Mouse (Mus musculus) left cerebral cortex, adult 9 months (tissue): ENCODE data around the gene Rai2.
A peak's percentile ranks its signal among the peaks of the same experiment; 100 is the strongest.

ENCODE experiments used
- DNase-seq, 2 experiments: peaks; one replicate each; pipeline ENCODE4 v3.0.0; 2022; ENCODE audit warnings: low spot score in 2 of 2

The Rai2 gene

DNA sequence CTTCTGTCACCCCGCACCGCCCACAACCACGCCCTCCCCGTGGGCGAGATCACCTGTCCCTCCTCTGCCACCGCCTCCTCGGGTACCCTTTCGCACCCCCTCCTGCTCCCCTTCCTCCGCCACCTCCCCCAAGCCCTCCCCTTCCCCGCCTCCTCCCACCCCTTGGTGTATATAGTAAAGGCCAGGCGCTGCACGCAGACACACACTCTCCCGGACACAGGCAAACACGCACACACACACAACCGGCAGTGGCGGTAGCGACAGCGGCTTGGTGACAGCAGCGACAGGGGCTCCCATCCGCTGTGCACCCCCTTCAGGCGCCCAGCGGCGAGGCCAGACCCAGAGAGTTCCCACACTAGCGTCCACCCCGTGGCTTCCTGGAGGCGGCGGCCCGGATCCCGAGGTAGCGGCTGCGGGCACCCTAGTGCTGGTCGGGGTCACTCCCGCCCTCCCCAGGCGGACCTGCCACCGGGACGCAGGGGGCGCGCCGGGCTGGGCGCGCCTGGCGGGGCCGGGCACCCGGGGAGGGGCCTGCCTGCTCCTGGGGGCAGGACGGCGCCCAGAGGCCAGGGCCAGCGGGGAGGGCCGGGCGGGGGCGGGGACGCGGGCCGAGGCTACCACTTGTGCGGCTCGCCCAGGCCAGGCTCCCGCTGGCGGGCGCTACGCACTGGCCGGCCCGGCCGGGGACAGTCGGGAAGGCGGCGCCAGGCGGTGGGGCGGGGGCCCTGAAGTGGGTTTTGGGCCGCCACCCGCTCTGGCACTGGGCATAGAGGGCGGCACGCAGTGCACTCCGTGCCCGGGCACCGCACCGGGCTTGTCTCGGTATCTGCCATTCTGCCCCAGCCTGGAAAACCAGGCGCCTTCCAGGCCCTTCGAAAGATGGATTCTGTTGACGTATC, at the start of gene Rai2:
Gene Rai2, plus strand, starts transcription at position 205 of the 899 bp plus-strand sequence.
- no peak for DNase-seq

DNA sequence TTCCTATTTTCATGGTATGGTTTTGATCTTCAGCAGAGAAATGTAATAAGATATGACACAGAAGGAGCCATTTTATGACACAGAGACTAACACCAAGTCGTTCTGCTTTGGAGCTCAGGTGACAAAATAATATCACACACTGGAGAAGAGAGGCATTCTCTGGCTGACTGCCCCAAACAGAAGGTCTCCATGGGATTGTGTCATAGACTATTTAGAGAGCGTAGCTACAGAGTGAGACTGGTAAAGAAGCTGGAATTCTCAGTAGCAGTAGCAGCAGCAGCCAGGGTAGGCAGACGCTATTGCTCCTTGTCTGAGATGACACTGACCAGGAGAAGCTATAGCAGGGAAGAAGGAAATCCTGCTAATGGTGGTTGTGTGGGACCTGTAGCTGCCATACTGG, 27.5 kb upstream of the Rai2 start:
- DNase-seq = no peak

DNA sequence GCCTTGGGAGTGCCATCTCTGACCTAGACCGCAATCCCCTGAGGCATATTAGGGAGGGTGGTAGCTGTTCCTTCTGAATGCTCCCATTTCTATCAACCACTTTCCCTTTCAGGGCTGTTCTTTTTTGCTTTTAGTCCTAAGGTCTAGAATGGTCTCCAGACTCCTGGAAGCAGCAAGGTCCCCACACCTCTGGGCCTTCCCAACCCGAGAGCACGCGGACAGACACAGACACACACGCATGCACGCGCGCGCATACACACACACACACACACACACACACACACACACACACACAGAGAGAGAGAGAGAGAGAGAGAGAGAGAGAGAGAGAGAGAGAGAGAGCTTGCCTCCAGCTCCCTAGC, 385 bp upstream of the Rai2 start:
- no peak for DNase-seq

DNA sequence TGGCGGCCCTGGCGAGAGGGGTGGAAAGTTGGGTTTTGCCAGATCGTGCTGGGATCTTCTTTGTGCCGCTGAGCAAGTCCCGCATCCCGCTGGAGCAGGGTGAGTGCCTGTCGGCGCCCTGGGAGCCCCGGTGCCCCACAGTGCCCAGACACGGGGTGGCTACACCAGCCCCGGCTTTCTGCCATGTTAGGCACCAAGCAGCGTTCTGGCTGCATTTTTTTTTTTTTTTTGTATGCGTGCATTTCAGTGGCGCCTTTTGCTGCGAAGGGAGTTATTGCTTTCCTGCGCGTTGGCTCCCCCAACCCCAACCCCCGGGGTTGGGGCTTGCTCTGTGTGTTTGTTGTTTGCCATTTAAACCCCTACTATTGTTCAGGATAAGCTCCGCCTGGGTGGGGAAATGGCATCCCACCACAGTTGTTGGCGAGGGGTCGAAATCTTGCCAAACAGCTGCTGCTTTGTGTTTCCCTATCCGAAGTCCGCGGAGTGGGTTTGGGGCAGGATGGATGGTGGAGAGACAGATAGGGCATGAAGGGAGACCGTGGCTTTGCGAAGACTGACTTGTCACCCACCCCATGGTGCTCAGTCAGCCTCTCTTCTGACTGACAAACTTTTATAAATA, 1.0 kb downstream of the Rai2 start:
- DNase-seq = no peak

DNA sequence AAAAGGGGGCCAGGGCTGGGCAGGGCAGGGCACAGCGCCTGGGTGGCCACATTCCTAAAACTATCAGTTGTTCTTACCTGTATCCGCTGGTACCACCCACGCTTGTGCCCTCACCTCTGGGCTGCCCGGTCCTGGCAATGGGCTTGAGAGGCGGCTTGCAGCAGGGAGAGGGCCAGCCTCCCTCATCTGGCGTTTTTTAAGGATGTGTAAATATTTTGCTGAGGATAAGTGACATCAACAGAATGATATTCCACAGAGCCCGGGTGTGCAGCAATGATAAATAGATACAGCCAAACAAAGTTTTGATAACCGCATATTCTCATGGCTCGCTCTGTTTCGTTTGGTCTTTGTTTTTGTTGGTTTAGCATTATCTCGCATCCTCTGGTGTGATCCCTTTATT, 1.7 kb downstream of the Rai2 start:
- DNase-seq = no peak

DNA sequence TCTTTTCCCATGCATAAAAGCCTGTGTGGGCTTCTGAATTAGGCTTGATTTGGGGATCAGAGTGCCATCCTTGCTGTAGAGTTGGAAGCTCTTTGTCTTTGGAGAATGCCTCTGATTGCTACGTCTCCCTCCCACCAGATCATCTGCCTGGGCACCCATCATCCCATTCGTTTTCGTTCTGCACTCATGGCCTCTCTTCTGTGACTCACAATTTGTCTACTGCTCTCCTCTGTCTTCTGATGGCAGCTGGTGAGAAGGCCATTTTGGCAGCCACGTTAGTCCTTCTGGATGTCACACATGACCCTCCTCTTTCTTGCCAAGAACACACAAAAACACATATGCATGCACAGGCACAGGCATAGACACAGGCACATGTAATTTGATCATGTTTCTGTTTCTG, 4.2 kb downstream of the Rai2 start:
- DNase-seq = no peak

DNA sequence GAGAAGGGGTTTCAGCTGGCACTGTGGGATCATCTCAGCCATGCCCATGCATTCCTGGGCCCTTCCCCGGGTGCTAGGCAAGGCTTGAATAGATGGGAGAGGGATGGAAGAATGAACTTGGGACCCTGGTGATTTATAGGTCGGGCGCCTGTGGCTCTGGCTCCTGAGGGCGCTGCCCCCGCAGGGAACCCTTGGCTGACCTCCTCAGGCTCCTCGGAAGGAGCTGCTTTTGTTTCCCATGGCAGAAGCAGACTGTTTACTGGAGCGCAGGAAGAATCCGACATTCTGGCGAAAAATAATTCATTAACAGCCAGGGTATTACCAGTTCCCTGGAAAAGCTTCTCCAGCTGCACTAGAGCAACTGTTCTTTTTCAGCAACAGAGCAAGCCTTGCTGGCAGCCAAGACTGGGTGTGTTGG, 6.5 kb downstream of the Rai2 start:
- DNase-seq = no peak

DNA sequence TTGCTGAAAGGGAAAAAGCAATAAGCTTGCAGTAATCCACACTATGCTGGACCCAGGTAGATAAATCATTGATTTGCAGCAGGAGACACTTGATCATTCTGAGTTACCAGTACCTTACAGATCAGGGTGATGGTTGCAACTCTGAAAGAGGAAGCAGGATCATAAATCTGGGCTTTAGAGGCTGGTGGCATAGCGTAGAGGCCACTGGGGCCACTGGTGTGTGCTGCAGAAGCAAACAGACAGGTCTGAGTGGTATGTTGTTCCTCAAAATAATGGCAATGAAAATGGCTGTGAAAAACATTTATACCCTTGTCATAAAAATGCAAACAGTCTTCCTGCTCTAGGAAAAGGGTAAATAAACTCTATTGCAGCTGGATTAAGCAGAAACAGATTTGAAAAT, 9.4 kb downstream of the Rai2 start:
- no peak for DNase-seq

DNA sequence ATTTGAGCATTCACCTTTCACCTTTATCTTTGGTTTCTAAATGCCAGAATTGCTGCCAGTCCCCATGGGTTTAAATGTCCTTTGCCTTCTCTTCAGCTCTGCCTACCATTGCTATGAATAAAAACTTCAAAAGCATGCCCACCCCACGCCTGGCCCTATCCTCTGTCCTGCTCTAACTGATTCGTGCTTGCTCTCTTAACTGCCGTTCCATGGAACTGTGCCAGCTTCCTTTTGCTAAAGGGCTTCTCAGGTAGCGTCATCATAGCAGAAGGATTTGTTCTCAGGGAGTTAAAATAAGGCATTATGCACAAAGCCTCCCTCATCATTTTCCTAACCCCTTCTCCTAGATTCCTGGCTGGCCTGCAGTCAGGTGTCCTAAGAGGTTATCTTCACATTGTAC, 11.6 kb downstream of the Rai2 start:
- no peak for DNase-seq

DNA sequence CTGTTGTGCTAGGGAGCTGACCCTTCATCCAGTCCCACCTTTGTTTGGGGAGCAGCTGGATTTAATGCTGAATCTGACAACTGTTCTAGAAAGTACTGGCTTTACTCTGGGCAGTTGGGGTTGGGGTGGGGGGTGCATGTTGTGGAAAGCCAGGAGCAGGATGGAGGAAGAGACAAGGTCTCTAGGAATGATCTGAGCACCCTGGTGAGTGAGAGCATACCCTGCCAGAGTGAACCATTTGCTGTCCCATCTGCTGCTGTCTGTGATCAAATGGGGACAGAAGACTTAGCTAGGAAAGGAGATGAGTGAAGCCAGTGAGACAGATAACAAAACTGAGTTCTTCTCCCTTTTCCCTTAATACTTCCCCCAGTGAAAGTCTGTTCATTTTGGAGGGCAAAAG, 13.2 kb downstream of the Rai2 start:
- DNase-seq = no peak

DNA sequence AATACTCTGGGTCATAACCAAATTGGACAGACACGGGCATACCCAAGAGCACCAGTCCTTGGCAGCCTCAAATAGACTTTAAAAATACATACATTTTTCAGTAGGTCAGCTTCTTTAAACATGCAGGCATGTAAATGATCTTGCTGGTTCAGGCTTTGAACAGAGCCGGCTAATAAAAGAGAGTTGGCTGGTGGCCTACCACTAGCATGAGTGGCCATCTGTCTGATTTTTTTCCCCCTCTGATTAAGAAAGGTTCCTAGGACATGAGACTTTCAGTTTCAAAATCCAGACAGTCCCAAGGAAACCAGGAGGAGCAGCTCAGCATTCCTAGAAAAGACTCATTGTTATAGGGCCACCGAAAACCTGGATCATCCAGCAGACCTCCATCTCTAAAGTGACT, 15.0 kb downstream of the Rai2 start:
- no peak for DNase-seq

DNA sequence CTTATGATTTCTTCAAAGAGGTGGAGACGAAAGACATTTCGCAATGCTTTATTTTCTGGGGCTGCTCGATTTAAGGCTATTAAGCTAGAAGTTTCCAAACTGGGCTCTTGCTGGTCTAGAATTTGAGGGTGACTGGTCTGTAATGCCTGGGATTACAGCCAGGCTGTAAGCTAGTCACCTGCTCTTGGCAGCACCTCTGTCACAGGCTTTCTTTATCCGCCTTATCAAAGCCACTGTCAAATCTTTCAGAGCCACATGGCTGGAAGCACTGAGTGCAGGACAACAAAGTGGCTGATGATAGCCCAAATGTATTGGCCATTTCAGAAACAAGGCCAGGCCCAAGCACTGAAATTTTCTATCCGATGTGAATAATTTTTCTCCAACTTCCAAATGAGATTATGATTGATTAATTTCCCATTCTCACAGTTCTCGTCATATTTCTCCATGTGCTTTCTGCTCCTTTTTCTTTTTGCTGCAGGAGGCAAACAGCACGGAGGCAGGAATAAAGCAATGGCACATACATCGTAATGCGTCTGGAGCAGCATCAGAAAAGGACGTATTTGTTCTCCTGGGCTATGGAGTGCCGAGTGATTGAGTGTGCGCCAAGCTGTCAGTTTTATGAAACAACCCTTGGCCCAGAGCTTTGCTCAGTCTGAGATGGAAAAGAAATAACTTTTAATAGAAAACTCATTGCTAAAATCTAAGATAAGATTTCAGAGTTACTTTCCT, 16.9 kb downstream of the Rai2 start:
- no peak for DNase-seq

DNA sequence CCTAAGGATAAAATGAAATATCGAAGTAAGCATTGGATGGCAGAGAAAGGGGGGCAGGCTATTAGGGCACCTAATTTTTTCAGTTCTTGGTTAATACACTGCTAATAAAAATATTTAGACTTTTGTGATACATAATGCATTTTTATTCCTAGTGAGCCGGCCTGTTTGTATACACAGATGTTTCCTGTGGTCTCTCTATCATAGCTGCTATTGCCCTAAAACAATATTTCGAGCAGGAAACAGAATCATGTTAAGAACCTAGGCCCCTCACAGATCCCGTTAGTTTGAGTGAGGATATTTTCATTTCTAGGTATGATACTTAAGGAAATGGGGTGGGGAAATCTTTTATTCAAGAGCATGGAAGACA, 17.4 kb downstream of the Rai2 start:
- no peak for DNase-seq

DNA sequence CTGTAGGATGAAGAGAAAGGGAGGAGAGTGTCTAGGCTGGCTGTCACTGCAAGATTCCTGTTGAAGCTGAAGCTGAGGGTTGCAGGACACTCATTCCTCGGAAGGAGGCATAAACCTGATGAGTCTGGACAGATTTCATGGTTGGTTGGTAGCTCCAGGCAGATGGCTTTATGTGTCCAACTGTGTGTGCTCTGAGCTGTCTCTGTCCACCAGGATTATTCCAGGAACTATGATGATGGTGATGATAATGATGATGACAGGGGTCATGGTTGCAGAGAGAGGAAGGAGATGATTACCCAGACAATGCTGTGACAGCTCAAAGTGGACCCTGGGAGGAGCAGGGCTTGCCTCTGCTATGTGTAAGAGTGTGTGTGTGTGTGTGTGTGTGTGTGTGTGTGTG, 22.5 kb downstream of the Rai2 start:
- DNase-seq = no peak

DNA sequence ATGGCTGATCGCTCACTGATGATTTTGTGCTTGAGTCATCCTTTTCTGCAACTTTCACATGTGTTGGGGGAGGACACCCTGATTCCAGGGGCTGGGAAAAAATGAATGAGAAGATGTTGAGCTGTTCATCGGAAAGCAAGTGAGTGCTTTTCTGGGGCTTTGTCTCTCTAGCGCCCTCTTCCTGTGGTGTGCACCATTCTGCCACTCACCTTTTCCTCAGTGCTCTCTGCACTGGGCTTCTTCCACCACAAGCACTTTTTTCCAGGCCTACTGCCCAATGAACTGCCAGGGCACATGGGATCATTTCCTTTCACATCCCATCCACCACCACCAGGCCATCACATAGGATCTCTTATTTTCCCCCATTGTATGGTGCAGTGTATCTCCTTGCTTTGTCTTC, 26.2 kb downstream of the Rai2 start:
- DNase-seq = no peak

DNA sequence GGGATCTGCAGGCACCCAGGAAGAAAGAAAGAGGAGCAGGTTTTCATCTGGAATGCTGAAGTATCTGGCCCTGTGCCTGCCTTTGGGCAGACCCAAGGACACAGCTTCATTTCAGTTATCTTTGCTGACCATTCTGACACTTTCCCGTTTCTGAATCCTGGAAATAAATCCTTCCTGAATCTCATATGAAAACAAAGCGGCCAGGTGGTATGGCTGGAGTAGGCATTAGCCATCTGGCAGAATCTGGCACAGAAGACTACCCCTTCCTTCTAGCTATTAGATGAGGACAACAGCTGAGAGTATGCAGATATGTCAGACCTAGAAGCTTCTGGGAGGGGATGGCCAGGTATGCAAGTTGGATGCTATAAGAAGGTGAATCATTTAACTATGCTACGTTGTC, 28.4 kb downstream of the Rai2 start:
- no peak for DNase-seq

DNA sequence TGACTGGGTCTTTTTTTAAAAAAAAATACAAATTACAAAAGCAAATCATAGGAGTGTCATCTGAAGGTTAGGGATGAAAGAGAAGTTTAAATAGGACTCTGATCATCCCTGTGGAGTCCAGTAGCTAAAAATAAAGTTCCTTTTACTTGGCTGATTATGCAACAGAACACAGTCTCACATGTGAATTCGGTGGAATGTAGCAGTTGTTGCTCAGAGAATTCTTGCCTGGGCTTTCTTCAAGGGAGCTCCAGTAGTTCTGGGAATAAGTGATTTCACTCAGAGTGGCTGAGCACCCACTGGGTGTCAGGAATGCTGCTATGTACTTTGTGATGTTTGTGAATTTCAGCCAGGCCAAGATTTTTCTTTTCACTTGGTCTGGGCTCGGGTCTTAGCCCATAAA, 30.5 kb downstream of the Rai2 start:
- DNase-seq = no peak

DNA sequence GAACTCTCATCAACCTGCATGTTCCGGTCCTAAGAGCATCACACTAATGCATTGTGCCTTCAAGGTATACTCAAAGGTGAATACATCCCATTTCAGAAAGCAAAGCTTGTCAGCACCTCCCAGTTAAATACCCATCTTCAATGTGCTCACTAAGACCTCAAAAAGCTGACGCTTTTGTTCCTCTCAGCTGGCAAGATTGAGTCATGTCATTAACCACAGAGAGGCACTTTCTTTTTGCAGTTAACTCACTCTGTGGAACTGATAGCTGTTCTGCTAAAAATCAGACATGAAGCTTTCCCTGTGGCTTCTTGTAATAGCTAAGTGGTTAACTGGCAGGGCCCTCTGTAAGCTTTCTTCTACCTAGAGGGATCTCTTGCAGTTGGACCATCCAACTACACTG, 36.6 kb downstream of the Rai2 start:
- no peak for DNase-seq

DNA sequence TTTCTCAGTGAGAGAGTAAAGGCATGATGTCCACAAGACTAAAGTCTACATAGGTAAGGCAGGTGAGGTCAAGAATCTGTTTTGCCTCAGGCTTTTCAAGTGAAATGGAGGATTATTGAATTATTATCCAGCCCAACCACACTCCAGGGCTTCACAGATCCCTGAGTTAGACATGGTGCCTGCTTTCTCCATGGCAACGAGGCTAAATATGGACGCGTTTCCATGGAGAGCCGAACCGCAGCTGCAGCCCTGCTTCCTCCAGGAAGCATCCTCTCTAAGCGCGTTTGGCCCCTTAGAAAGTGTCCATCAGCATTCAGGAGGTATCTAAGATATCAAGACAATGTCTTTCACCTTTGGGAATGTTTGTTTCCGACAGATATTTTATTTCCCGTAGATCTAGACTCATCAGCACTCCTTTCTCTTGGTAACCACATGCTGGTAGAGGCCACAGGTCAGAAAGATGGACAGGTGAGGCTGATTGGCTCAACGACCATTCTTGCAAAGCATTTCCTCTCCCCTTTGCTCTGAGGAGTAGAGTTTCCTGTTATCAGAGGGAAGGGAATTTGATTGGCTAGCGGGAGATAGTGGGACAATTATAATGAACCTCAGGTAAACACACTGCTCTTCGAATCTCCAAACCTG, 59.6 kb downstream of the Rai2 start:
- peak in 1 of 2 experiments; percentile 23 for DNase-seq

DNA sequence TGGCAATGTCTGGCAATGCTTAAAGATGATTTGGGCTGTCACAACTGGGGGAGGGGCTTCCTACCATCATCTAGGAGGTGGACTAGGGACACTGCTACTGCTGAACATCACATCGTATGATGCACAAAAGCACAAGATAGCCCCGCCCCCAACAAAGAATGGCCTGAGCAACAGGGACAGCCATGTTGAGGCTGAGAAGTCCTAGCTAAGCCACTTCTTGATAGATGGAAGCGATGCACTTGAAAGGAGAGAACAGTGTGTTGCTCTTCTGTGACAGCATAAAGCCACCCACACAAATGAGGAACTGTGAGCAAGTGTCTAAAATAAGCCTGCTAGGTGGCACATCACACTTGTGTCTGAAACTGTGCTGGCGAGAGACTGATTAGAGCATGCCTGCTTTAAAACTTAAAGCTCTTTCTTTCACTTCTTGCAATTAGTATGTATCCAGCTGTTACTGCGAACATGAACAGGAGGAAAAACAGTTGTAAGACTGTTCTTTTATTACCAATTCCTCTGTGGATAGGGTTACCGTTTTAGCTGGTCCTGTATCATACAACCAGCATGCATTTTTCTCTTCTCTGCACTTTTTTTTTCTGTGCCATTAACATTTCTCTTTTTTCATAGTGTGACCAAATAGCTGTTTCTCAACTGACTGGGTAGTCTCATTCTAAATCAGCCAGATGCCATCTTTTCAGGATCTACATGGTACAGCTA, 63.6 kb downstream of the Rai2 start:
- peak; percentile 41 to 60 for DNase-seq

DNA sequence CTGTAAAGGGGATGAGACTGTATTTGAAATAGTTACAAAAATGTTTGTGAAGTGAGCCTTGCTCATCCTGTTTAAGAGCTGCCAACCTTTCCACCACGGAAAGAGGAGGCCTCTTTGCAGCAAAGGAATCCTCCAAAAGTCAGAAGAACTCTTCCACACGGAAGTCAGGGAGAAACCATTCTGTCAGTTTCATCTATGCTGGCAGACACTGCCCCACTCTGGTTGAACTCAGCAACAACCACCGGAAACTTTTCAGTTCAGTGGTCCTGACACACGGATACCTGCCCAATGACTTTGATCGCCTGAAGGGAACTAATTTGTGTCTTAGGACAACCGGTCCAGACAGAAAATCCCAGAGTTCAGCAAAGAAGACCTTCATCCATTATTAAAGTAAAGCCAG, 73.3 kb downstream of the Rai2 start:
- DNase-seq = peak in 1 of 2 experiments; percentile 14

DNA sequence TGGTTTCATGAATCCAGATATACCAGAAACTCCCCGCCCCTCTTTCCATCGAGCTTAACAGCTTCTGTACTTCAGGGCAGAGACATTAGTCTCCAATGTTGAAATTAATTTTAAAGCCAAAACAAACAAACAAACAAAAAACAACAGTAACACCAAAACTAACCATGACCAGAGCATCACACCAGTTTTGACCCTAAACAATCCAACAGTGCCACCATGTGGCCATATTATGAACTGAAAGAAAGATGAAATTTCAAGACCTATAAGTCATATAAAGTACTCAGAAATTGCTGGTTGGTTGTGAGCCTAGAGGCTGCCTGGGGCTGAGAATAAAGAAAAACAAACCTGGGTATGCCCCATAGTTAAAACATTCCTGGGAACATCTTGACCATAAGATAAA, 109.3 kb downstream of the Rai2 start:
- peak in 1 of 2 experiments; percentile 20 for DNase-seq
